Mouse (Mus musculus): ENCODE data around the gene Igfbp6. TPM values are rescaled to one million over a fixed set of nuclear protein-coding genes. Genes with fewer than 3 reads are reported as not detected.

Igfbp6 gene
- polyA plus RNA-seq, 1 experiment from 2014 or later = 2.6 TPM

DNA sequence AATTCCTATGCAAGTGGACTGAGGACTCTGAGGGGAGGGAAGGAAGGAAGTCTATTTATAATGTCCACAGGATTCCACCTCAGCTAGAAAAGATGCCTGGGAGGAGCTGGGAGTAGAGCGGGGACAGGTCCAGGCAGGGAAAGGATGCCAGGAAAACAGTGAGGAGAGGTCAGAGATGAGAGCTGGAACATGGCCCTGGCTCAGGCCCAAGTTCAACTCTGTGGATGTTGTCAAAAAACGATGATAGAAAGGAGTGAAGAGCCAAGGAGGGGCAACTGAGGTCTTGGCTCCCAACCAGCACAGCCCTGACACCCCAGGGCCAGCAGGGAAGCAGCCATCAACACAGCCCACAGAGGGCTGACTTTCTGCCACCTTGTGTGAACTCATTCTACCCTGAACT, 17.9 kb upstream of the Igfbp6 start:
- Histone ChIP-seq H3K4me2 (no peak overlapping the region), H3K36me3 (replicated peaks) (peaks cover 67% of the 10 kb centered on the region; the same call in 1 of the 2 replicates), H3K27ac (no peak overlapping the region), H3K27me3 (replicated peaks) (no peaks in the 10 kb centered on the region), H3K4me1 (no peaks in the 10 kb centered on the region), H3K9ac (no peak overlapping the region), H3K9me3 (no peaks in the 10 kb centered on the region), H3K4me3 (no peak overlapping the region)
- no peak for ATAC-seq (replicated peaks)
- 85% methylated on average over 2 of the region's 2 CpGs for WGBS

DNA sequence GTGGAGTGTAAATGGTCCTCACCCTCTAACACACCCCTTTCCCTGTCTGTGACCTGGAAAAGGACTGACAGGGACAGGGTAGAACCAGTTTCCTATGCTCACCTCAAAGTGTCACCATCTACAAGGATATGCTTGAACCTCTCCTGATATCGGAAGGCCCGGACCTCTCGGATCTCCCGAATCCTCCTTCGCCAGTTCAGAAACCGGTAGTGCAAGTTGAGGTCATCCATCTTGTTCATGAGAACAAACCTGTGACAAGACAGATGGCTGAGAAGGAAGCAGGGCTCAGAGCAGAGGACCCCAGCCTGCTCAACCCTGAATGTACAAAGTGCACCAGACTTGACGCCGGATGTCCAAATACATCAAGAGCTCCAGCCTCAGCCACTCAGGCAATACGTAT, 10.8 kb upstream of the Igfbp6 start:
- ATAC-seq (replicated peaks) = no peak
- Histone ChIP-seq H3K27me3 (replicated peaks) (no peaks in the 10 kb centered on the region), H3K9me3 (no peaks in the 10 kb centered on the region), H3K4me1 (peaks cover 23% of the 10 kb centered on the region), H3K27ac (no peak overlapping the region), H3K9ac (no peak overlapping the region), H3K36me3 (replicated peaks) (peaks cover 44% of the 10 kb centered on the region; the same call in 1 of the 2 replicates), H3K4me3 (no peak overlapping the region), H3K4me2 (no peak overlapping the region)
- 93% methylated on average over 9 of the region's 9 CpGs for WGBS

DNA sequence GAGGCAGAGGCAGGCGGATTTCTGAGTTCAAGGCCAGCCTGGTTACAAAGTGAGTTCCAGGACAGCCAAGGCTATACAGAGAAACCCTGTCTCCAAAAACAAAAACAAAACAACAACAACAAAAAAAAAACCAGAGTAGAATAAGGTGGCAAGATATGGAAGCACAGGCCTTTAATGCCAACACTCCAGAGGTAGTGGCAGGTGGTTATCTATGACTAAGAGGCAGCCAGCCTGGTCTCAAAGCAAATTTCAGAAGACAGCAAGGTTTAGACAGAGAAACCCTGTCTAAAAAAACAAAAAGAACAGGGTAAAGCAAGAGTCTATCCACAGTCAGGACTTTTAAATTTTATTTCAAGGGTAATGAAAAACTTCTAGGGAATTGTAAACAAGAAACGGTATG, 9.5 kb upstream of the Igfbp6 start:
- peak overlapping the region; percentile 96 for H3K4me3 ChIP-seq
- H3K27ac ChIP-seq = no peak overlapping the region
- no peak overlapping the region for H3K9ac ChIP-seq
- no peaks in the 10 kb centered on the region for H3K9me3 ChIP-seq
- peak overlapping the region; percentile 81 for H3K4me2 ChIP-seq
- H3K36me3 ChIP-seq (replicated peaks) = peaks cover 30% of the 10 kb centered on the region; the same call in 1 of the 2 replicates
- H3K27me3 ChIP-seq (replicated peaks) = no peaks in the 10 kb centered on the region
- ATAC-seq (replicated peaks) = no peak
- 91% methylated on average over 2 of the region's 2 CpGs for WGBS
- H3K4me1 ChIP-seq = peaks cover 23% of the 10 kb centered on the region

DNA sequence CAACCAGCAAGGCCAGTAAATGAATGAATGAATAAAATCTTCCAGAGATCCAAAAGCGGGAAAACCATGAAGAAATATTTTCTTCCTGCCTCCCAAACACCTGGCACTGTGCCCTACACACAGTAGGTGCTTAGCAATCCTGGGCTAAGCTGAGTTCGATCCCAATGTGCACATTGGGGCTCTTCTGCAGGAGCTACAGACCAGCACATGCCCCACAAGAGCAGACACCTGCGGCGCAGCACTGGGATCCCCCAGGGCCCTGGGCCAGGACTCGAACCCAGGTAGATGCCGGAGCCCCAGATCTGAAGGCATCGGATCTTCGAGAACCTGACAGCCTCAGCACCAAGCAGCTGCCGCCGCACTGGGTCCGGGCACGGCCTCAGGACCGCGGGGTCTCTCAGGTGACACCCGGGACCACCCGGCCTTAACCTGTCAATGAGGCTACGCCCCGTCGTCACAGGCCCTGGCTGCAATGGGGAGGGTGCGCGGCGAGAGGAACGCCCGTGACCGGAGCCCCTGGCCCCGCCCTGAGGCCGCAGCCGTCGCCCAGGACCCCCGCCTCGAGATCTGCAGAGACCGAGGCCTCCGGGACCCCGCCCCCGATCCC, 8.5 kb upstream of the Igfbp6 start:
- 3% methylated on average over 33 of the region's 35 CpGs for WGBS
- H3K4me1 ChIP-seq = peaks cover 23% of the 10 kb centered on the region
- ATAC-seq (replicated peaks) = peak; percentile 77

DNA sequence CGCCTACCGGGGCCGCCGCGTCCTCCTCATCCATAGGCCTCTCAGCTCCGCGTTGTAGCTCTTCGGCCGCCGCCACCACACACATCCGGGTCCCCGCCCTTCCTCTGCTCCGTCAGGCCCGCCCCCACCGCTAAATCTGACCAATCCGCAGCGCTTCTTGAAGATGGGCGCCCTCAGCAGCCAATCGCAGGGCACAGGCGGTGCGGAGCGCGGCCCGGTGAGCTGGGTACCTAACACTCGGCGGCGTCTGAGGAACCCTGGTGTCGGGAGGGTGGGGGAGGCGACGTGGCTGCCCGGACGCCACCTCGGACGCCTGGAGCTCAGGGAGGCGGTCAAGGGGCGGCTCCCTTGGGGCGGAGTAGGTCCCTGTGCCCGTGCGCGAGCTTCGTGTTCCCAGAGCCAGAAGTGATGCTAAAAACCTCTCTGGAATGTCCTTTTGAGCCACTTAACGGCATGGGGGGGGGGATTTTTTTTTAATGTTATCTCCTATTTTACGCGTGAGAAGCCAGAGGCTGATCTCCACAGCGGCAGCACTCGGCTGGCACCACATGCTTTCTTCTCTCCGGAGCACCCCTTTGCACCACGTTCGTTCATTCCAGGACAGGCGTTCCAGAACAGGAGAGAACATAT, 7.9 kb upstream of the Igfbp6 start, which contains the start of gene Spryd3:
TSS of gene Spryd3 (minus strand) at position 106 of the 630 bp plus-strand sequence.
- Histone ChIP-seq H3K4me3 (peak within 1 kb of the TSS; percentile 96), H3K27me3 (replicated peaks) (no peaks in the 10 kb centered on the region), H3K4me2 (peak within 1 kb of the TSS; percentile 81), H3K9me3 (no peaks in the 10 kb centered on the region), H3K36me3 (replicated peaks) (peaks cover 18% of the 10 kb centered on the region; the same call in 1 of the 2 replicates), H3K4me1 (peaks cover 23% of the 10 kb centered on the region), H3K9ac (peak within 1 kb of the TSS; percentile 95), H3K27ac (peak within 1 kb of the TSS; percentile 82)
- WGBS = under 1% methylated on average over 46 of the region's 50 CpGs
- ATAC-seq (replicated peaks) = peak; percentile 100

More for the DNA sequence above, 8.5 kb upstream of the Igfbp6 start:
- Histone ChIP-seq H3K36me3 (replicated peaks) (peaks cover 22% of the 10 kb centered on the region; the same call in 1 of the 2 replicates), H3K4me2 (peak overlapping the region; percentile 81), H3K27ac (peak overlapping the region; percentile 82), H3K27me3 (replicated peaks) (no peaks in the 10 kb centered on the region), H3K4me3 (peak overlapping the region; percentile 96), H3K9me3 (no peaks in the 10 kb centered on the region), H3K9ac (peak overlapping the region; percentile 95)

DNA sequence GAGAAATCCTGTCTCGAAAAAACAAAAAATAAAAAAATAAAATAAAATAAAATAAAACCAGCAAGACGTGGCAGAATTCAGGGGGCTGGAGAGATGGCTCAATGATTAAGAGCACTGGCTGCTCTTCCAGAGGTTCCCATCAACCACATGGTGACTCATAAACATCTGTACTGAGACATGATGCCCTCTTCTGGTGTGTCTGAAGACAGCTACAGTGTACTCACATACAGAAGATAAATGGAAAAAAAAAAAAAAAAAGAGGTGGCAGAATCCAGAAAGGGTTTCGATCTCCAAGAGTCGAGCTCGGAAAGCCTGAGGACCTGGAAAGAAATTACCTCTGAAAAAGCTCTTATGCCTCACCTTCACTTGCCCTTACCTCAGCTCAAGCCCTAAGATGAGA, 3.0 kb upstream of the Igfbp6 start:
- Histone ChIP-seq H3K4me3 (no peak overlapping the region), H3K27ac (no peak overlapping the region), H3K27me3 (replicated peaks) (peaks cover 27% of the 10 kb centered on the region), H3K9me3 (no peaks in the 10 kb centered on the region), H3K4me2 (no peak overlapping the region), H3K9ac (no peak overlapping the region), H3K36me3 (replicated peaks) (no peaks in the 10 kb centered on the region), H3K4me1 (peaks cover 16% of the 10 kb centered on the region)
- 89% methylated on average over 5 of the region's 5 CpGs for WGBS
- no peak for ATAC-seq (replicated peaks)

DNA sequence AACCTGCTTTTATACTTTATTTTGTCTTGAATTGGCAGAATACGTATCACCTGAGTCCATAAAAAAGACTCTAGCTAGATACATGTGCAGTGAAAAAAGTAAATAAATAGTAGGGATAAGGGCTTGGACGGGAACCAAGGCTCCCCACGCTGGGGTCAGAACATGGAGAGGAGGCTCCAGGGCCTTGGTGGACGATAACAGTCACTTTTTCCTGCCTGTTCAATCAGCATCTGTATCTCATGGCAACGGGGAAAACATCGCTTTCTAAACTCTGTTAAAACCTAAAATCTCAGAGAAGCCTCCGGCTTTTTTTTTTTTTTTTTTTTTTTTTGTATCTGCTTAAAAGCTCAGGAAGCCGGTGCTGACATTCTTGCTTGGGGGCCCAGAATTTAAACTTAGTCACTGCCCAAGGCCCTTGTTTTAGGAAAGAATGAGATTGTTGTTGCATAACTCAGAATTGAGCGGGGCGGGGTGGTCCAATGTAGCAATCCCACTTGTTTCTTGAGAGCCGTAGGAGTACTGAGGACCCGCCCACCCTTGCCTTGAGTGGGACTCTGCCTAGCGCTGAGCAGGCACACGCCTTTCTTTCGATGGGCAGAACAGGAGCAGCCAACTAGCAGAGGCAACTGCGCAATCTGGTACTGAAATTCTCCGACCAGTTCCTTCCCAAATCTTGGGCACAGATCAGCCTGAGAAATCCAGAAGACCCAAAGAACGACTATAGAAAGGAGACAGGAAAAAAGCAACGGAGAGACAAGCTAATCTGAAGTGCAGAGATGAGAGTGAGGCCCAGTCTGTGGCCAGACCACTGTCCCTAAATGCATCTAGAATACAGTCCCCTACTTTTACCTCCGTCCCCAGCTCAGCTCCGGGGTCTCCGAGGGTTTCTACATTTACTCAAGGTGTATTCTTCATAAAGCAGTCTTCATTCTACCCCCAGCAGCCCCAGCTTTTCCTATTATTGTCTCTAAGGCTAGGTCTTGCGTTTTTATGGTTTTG, 949 bp upstream of the Igfbp6 start:
- no peak overlapping the region for H3K4me2 ChIP-seq
- H3K4me3 ChIP-seq = no peak overlapping the region
- no peak for ATAC-seq (replicated peaks)
- no peaks in the 10 kb centered on the region for H3K9me3 ChIP-seq
- H3K36me3 ChIP-seq (replicated peaks) = no peaks in the 10 kb centered on the region
- H3K27me3 ChIP-seq (replicated peaks) = peaks cover 27% of the 10 kb centered on the region
- H3K9ac ChIP-seq = no peak overlapping the region
- H3K27ac ChIP-seq = no peak overlapping the region
- WGBS = 48% methylated on average over 23 of the region's 23 CpGs
- peaks cover 8% of the 10 kb centered on the region; the same call in 1 of the 2 replicates for H3K4me1 ChIP-seq

DNA sequence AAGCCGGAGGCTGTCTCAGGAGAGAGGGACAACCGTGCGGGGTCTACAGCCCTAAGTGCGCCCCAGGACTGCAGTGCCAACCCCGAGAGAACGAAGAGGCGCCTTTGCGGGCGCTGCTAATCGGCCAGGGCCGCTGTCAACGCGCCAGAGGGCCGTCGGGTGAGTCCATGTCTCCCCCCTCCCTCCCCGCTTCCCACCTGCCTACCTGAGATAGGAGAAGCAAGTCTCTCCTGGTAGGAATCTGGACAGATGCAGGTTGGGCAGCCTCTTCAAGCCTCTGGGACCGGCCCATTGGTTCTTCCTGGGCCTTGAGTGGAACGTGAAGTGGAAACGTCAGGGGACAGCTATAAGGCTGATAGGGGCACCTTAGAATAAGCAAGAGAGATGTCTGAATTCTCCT, 564 bp downstream of the Igfbp6 start:
- H3K4me1 ChIP-seq = peaks cover 8% of the 10 kb centered on the region; the same call in 1 of the 2 replicates
- 14% methylated on average over 19 of the region's 19 CpGs for WGBS
- H3K36me3 ChIP-seq (replicated peaks) = no peaks in the 10 kb centered on the region
- no peaks in the 10 kb centered on the region for H3K9me3 ChIP-seq
- peaks cover 27% of the 10 kb centered on the region for H3K27me3 ChIP-seq (replicated peaks)
- H3K4me2 ChIP-seq = peak overlapping the region; percentile 21
- ATAC-seq (replicated peaks) = no peak
- no peak overlapping the region for H3K4me3 ChIP-seq
- no peak overlapping the region for H3K27ac ChIP-seq
- H3K9ac ChIP-seq = no peak overlapping the region

DNA sequence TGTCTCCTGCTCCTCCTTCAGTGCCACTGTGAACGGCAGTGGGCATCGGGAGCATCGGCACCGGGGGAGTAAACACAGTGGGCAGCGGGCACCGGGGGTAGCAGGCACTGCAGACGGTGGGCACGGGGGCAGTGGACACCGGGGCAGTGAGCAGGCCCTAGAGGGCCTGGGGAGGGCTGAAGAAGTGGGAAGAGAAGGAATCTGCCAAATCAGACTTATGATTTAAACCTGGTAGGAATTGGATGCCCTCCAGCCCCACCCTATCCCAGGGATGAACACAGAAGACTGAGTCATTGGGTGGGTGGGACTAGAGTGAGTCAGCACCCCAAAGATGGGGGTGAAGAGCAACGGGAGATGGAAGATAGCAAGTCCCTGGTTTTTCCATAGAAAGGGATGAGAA, 1.2 kb downstream of the Igfbp6 start:
- H3K36me3 ChIP-seq (replicated peaks) = no peaks in the 10 kb centered on the region
- peaks cover 8% of the 10 kb centered on the region; the same call in 1 of the 2 replicates for H3K4me1 ChIP-seq
- no peaks in the 10 kb centered on the region for H3K9me3 ChIP-seq
- ATAC-seq (replicated peaks) = no peak
- H3K4me3 ChIP-seq = no peak overlapping the region
- H3K27me3 ChIP-seq (replicated peaks) = peaks cover 27% of the 10 kb centered on the region
- H3K9ac ChIP-seq = no peak overlapping the region
- H3K4me2 ChIP-seq = no peak overlapping the region
- no peak overlapping the region for H3K27ac ChIP-seq
- WGBS = 87% methylated on average over 10 of the region's 10 CpGs

DNA sequence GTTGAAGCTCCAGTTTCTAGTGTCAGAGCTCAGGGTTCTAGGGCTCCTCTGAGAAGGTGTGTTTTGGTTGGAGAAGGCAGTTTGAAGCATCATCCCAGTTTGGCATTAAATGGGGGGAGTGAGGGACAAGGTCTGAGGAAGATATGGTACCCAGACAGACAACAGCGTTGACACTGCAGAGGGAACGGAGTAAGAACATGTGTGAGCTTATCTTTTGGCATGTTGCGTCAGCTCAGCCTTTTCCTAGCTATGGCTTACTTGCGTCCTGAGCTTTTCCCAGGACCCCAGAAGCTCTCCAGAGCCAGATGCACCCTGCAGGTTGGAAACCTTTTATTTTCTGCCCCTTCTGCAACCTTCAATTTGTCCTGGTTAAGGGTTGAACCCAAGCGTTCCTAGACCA, 1.9 kb downstream of the Igfbp6 start:
- Histone ChIP-seq H3K4me2 (no peak overlapping the region), H3K27me3 (replicated peaks) (peaks cover 27% of the 10 kb centered on the region), H3K9ac (no peak overlapping the region), H3K27ac (no peak overlapping the region), H3K4me3 (no peak overlapping the region), H3K9me3 (no peaks in the 10 kb centered on the region), H3K36me3 (replicated peaks) (no peaks in the 10 kb centered on the region), H3K4me1 (peaks cover 8% of the 10 kb centered on the region; the same call in 1 of the 2 replicates)
- WGBS = 89% methylated on average over 5 of the region's 5 CpGs
- no peak for ATAC-seq (replicated peaks)

DNA sequence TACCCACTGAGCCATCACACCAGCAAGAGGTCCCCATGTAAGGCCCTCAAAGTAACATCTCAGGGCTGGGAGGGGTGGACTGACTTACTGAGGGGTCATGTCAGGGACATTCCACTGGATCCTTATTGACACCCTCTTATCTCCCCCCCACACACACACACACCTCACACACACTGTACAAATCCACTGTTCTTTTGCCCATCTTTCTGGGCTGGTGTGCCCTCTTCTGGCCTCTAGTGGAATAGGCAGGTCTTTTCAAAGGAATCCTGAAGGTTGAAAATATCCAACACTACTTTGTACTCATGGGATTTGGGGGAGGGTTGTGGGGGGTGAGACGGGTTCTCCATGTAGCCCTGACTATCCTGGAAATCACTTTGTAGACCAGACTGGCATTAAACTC, 2.7 kb downstream of the Igfbp6 start:
- ATAC-seq (replicated peaks) = no peak
- no peaks in the 10 kb centered on the region for H3K9me3 ChIP-seq
- no peak overlapping the region for H3K4me3 ChIP-seq
- no peak overlapping the region for H3K9ac ChIP-seq
- no peak overlapping the region for H3K4me2 ChIP-seq
- H3K36me3 ChIP-seq (replicated peaks) = no peaks in the 10 kb centered on the region
- 0% methylated on average over 1 of the region's 1 CpGs for WGBS
- H3K27me3 ChIP-seq (replicated peaks) = peaks cover 27% of the 10 kb centered on the region
- H3K27ac ChIP-seq = no peak overlapping the region
- peaks cover 8% of the 10 kb centered on the region; the same call in 1 of the 2 replicates for H3K4me1 ChIP-seq

Data from midbrain, embryonic 15.5 days (tissue).